Mouse (Mus musculus): ENCODE measurements around the gene Grhl1.
"Not testable (repeated sequence)": the region's sequence is repeated elsewhere in the genome, so short reads cannot be mapped to it uniquely, and the experiment has no call there.

Grhl1 gene

DNA sequence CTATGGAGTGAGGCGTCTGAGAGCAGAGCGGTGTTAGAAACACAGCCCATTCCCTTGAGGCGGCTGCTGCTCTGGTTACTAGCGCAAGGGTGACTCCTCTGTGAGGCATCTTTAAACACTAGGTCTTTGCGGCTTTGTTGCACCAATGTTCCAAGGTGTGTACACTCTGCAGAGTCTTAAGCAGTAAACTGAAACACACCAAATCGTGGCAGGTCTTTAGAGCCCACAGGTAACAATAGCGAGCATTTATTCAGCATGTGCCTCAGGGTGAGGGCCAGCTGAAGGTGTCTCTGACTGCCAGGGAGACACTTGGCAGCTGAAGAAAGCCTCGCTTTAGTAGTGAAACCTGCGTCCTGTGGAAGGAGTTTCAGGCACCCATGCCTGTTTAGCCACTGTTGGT lies 20.0 kb downstream of the Grhl1 start:
- no peak for DNase-seq

DNA sequence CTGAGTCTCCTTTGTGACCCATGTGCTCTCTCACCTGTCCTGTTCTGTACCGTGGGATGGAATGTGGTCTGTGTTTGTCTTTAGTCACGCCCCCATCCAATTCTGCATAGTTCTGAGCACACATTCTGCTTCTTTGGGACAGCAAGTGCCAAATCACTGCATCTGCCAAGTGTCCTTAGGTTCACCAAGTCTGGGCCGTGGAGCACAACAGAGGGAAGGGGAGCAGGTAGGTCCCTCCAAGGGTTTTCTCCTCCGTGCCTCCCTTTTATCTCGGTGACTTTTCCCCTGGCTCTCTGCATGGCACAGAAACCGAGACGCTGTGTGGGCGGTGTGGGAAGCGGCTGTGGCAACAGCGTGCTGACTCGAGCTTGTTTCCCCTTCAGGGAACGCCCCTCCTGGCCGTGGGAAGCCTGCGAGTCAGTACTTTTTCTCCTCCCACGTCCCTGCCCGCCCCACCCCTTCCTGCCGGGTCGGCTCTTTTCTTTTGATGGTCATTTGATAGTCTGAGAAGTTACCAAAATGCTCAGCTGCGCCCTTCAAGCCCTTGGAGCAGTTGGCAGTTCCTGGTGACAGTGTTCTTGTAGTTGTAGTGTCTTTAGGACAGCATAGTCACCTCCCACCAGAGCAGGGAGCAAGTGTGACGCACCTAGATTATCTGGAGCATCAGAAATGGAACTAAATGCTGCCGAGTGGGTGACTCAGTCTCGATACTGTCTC lies 21.0 kb downstream of the Grhl1 start:
- peak; percentile 79 for DNase-seq

DNA sequence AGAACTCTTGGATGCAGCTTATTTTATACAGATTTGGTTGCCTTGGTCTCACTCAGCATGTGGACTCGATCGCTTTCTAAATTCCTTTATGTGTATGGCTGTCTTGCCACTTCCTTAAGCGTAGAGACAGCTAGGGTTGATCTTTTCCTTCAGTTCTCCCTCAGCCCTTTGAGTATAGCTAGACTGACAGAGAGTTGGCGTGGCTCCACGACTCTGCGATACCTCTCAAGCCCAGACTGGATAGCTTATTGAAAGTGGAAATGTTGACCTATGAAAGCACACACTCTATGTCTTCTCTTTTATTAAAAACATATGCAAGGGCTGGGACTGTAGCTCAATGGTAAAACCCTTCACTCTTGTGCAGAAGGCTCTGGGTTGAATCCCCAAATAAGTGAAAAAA lies 25.3 kb downstream of the Grhl1 start:
- DNase-seq, result no peak

DNA sequence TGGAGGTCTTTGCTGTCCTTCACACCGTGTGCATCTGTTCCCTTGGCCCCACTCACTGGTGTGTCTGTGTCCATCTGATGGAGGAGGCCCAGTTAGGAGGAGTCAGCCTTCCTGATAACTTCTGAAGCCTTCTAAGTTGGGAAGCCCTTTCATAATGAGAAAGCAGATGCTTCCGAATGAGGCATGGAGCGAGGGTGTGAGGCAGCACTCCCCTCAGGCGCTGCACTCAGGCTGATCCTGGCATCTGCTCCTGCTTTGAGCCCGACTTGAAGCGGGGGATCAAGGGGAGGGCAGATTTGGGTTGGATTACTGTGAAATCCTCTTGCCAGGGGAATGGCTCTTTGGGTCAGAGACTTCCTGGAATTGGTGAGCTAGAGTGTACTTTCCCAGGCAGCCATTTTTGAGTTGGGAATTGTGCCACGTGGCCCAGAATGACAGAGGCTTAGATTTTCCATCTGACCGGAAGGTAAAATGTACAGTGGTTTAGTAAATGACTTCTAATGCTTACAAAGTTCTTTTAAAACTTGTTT lies 27.3 kb downstream of the Grhl1 start:
- no peak for DNase-seq

GRCm38 (mm10) chr12:24600074-24600473 lies 28.0 kb downstream of the Grhl1 start:
- no peak for DNase-seq

- peak; percentile 73 for DNase-seq
Measured at GRCm38 (mm10) chr12:24600806-24601205, 28.7 kb downstream of the Grhl1 start.

DNA sequence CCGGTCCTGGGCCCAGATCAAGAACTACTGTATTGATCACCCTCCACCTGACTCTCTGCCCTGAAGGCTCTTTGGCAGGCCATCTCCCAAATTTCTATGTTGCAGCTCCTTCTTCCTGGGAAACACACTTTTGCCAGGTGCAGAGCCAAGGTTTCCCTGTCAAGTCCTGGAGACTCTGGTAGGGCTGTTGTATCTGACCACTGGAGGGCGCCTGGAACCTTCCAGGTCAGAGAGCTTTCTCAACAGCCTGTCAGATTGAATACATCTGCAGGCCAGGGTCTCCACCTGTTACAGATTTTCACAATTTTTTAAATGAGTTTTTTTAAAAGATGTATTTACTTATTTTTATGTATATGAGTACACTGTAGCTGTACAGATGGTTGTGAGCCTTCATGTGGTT lies 31.2 kb downstream of the Grhl1 start:
- peak; percentile 85 for DNase-seq

DNA sequence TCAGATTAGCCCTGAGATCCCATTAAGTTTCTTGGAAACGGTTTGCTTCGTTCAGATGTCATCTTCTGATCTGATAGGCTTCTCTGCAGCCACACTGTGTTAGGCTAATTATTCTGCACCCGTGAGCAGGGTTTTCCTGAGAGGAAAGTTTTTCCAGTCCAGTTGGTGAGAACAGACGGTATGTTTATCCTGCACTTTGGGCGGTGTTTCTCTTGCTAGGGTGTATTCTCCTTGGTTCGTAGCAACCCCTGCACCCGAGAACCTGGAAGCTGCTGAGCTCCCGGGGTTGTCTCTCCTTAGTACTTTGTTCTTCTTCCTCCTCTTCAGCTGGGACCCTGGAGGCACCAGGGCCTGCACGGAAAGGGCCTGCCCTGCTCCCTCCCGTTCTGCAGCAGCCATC lies 34.1 kb downstream of the Grhl1 start:
- DNase-seq, result no peak

DNA sequence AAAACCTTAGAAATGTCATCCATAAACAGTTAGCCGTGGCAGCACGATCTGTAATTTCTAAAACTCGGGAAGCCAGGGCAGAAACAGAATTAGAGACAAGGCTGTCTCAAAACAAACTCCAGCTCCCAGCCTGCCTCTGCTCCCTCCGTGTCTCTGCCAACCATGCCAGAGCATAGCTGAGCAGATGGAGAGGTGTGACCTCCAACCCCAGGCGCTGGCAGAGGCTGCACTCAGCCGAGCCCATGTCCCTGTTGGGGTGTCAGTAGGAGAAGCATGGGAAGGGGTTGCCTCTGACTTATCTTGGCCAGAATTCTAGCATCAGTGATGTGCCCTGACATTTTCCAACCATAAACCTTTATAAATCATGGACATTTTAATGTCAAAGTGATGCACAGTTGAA lies 40.5 kb downstream of the Grhl1 start:
- no peak for DNase-seq

GRCm38 (mm10) chr12:24614452-24615075 lies 42.5 kb downstream of the Grhl1 start:
- no peak for DNase-seq

DNA sequence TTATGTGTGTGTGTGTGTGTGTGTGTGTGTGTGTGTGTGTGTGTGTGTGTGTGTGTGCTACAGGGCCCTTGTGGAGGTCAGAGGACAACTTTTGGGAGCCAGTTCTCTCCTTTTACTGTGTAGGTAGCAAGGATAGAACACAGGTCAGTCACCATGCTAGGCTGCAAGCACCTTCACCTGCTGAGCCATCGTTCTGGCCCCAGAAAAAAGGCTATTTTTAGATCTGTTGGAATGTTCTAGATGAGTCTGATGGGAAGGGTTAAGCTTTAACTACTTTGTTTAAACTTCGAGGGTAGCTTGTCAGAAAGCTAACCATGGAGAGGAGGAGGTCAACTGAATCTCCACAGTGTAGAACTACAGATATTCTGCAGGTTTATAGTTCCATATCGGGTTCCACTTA lies 43.1 kb downstream of the Grhl1 start:
- no peak for DNase-seq

DNA sequence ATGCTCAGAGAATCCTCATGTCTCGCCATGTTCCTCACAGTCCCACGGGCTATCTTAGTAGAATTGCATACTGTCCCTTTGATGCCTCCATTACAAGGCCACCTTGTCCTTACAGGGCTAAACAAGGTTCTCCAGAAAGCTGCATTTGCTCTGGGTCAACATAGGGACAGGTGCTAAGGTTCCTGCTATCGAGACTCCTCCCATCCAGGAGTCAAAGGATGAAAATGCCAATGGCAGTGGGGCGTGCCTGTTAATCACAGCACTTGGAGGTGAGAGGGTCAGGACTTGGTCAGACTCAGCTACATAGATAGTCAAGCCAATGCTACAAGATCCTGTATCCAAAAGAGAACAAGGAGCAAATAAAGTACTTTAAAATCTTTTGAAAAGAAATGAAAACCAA lies 47.4 kb downstream of the Grhl1 start:
- no peak for DNase-seq

GRCm38 (mm10) chr12:24623486-24624251 lies 51.6 kb downstream of the Grhl1 start:
- no peak for DNase-seq

DNA sequence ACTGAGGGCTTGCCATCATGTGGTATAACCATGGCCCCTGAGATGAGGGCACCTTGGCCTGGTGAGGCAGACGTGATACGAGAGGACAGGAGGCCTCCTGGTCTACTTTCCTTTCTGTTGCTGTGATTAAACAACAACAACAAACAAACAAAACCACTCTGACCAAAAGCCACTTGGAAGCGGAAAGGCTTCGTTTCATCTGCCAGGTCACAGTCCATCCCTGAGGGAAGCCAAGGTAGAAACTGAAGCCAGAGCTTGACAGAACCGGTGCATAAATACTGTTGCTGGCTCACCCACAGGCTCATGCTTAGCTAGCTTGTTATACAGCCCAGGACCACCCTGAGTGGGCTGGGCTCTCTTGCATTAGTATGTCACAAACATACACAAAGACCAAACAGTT lies 54.3 kb downstream of the Grhl1 start:
- no peak for DNase-seq

- no peak for DNase-seq
Measured at GRCm38 (mm10) chr12:24627215-24627614, 55.1 kb downstream of the Grhl1 start.

GRCm38 (mm10) chr12:24630220-24630619 lies 58.1 kb downstream of the Grhl1 start:
- peak; percentile 55 for DNase-seq

DNA sequence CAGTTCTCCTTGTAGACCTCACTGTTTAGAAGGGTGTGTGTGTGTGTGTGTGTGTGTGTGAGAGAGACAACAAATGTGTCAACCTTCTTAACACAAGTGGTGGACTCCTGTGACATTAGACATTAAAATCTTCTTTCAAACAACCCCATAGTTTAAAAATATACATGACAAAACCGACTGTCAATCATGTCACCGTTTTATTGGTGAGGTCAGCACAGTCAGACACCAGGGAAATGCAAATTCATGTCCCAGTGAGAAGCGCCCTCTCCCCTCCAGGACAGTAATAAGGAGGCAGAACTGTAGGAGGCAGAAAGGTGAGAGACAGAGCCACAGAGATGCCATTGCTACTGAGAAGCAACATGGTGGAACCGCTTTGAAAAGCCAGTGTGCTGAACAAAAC lies 60.3 kb downstream of the Grhl1 start:
- DNase-seq, result no peak

GRCm38 (mm10) chr12:24633753-24634191 lies 61.7 kb downstream of the Grhl1 start:
- DNase-seq, result no peak

DNA sequence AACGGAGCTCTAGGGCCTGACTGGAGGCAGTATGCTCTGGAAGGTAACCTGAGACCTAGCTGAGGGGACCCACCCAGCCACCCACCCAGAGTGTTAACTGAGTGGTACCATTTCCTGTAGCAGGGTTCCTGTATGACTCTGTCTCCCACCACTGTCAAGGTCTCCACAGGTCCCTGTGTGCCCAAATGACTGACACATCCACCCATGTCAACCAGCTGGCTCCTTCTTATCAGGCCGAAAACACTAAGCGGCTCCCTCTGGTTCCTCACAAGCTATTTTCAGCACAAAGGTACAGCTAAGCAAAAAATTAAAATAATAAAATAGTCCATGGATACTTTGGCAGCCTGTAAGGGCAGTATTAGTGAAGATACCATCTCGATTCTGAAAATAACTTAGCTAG lies 62.1 kb downstream of the Grhl1 start:
- DNase-seq, result no peak

GRCm38 (mm10) chr12:24634648-24635047 lies 62.6 kb downstream of the Grhl1 start:
- no peak for DNase-seq

GRCm38 (mm10) chr12:24638787-24639186 lies 66.7 kb downstream of the Grhl1 start:
- not testable (repeated sequence) for DNase-seq

GRCm38 (mm10) chr12:24642370-24642802 lies 70.3 kb downstream of the Grhl1 start:
- DNase-seq, result no peak

DNA sequence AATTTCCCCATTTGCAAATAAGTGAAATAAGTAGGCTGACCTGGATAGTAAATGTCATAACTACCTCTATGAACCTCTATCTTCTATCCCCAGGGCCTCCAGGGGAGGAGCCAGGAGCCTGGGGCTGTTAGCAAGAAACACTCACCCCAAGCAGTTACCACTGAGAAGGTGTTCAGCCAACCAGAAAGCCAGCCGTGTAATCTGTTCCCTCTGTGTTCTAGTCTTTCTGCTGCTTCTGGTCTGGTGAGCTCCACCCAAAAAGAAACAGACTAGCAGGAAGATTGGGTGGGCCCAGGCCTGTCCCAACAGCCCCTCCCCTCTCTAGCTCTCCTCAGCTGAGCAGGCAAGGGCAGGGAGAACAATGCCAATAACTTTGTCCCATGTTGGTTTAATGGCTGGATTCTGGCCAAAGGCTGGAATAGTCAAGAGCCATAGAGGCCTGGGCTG lies 72.1 kb downstream of the Grhl1 start:
- DNase-seq, result no peak

DNA sequence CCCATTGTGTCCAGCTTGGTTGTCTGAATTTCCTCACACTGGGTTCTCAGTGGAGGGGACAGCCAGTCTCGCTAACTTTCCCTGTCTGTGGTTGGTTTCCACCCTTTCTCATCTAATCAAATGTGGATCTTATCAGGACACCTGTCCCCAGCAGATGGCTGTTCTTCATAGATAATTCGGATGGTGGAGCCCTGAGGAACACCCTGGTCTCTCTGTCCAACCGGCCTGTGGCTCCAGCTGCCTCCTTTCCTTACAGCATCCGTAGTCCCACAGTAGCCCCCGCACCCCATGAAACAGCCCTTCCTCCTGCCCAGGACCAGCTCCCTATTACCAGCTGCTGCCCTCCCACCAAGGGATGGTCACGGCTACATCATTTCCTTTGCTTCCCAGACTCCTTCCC lies 73.8 kb downstream of the Grhl1 start:
- no peak for DNase-seq
